Mouse (Mus musculus): ENCODE data around the gene Ccdc120.

GRCm38 (mm10) chrX:7728922-7729265 lies 21.8 kb downstream of the Ccdc120 start:
- no peak for TF ChIP-seq POLR2A (IDR thresholded peaks at IDR 0.05; ENCODE audit: borderline replicate concordance, low read depth, low read length)
- no peak for TF ChIP-seq CTCF (IDR thresholded peaks at IDR 0.05; ENCODE audit: low read depth, low read length)

All from bone marrow macrophage, adult 2 months (primary cell).